Mouse (Mus musculus) fibroblast of lung, adult 2 months (primary cell): ENCODE data around the gene Thada.
A peak's percentile ranks its signal among the peaks of the same experiment; 100 is the strongest.
"Not testable (repeated sequence)": the region's sequence is repeated elsewhere in the genome, so short reads cannot be mapped to it uniquely, and the experiment has no call there.

Experiments
- DNase-seq: peaks from one replicate; pipeline ENCODE4 v3.0.0-alpha.2; 2011; ENCODE audit warnings: low read depth

The Thada gene

DNA sequence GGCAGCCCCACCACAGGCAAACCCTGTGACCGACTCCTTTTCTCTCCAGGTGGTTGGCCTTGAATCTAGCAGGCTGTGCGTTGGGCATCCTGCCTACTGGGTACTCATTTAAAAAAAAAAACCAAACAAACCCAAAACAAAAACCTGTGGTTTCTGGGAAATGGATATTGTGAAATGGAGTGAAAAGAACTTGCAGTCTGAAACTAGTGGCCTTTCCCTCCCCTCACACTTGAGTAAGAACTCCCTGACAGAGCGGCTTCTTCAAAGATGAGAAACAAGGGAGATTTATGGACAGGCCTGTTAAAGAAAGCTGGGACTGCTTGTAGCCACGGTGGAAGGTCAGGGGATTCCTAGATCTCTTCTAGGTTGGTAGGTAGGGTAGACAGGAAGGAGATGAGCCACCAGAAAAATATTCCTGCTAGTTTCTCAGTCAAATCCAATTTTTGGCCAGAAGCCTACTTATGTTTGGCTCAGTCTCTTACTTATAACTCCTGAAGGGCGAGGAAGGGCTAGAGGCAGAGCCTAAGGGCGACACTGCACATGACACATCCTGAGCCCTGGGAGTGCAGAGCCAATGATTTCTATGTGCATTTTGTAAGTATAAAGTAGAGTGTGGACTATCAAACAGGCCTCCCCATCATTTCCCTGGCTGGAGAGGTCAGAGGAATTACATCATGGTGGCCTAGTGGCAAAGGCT, 250.6 kb downstream of the Thada start:
- DNase-seq = peak; percentile 83

GRCm38 (mm10) chr17:84213464-84213863, 252.5 kb downstream of the Thada start:
- no peak for DNase-seq

DNA sequence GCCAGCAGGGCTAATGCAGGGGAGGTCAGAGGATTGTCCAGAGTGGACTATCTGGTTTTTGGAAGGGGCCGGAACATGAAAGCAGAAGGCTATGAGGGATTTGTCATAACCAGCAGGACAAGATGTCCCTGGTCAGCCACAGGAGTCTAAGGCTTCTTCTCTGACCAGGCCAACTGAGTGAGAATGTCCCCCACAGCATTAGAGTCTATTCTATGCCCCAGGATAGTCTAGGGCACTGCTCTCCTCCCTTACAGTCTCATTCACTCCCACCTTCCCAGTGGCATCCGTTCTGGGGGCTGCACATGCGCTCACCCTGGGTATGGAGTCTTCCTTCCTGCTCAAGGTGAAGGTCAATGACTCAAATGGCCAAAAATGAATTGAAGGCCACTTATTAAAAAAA, 258.4 kb downstream of the Thada start:
- DNase-seq = no peak

DNA sequence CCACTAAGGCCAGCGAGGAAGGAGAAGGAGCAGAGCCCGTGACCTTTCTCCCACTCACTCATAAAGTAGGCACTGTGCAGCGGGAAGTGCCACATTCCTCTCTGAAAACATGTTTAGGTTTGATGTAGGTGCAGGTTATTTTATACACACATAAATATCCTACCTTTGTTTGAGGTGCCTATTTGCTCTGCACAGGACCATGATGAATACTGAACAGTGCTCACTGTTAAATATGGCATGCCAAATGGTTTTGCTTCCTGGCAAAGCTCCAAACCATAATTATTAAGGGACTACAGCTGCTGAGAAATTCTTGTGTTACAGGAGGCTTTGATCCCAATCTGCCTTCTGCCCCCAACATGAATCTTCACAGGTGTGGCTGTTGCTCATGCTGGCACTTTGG, 259.8 kb downstream of the Thada start:
- DNase-seq = no peak

DNA sequence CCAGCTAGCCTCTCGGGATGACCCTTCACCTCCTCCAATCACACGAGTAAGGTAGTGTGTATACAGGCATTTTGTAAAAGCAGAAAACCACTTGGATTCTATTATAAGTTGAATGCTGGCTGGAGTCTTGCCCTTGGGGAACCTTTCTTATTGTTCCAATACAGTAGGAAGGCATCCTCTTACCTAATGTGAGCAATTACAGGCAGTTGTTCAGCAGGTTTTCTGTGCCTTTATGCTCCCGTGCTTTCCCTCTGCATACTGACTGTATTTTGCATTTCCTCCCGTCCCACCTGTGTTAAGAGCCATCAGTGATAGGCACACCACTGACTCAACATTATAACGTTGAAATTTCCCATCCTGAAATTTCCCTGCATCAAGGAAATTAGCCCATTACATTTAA, 261.0 kb downstream of the Thada start:
- no peak for DNase-seq

- no peak for DNase-seq
These were observed 262.7 kb downstream of the Thada start for GRCm38 (mm10) chr17:84203340-84203739.

GRCm38 (mm10) chr17:84201183-84201582, 264.8 kb downstream of the Thada start:
- no peak for DNase-seq

DNA sequence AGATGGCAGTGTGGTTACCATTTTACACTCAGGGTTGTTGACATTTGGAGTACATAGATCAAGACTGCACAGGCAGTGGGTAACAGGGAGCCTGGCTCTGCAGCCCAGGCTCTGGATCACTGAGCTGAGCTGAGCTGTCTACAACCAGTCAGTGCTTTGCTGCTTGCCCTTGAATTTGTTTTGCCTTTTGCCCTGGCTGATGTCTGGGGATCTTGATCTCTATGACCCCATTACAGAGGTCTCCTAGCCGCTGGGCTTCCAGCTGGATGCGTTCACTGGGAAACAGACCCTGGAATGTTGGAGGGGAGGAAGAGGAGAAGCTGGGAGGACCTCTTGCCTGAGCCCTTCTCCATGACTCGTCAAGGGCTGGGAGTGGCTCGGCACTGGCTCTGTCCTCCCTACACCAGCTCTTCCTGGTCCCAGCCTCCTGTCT, 268.1 kb downstream of the Thada start:
- no peak for DNase-seq

- no peak for DNase-seq
These were observed 269.7 kb downstream of the Thada start for GRCm38 (mm10) chr17:84196329-84196728.

- no peak for DNase-seq
These were observed 270.2 kb downstream of the Thada start for GRCm38 (mm10) chr17:84195835-84196234.

- DNase-seq = no peak
These were observed 271.0 kb downstream of the Thada start for GRCm38 (mm10) chr17:84195003-84195395.

DNA sequence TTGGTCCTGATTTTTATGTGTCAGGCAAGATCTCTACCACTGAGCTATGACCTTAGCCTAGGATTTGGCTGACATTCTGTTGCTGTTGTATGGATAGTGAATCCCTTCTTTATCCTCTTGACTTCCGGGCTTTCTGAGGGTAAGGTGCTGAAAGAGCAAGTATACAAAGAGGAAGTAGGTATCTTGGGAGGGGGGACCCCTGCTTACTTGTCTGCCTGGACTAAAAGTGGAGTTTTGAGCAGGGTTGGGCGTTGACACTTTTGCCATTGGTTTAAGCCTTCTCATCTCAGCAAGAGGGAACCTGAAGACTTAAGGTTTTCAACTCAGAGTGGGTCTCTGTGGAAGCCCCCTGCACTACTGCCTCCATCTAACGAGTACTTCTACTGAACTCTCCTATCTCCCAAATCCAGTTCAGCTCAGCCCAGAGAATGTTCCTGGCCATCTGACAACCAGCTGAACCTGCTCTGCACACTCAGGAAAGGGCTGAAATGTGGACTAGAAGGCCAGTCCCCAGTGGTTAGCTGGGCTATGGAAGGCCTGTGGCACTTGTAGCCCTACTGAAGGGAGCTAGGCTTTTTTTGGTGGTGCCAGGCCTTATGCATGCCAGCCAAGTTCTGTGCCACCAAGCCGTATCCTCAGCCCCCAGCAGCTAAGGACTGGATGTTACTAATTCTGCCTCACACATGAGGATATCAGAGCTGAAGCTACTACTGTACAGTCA, 271.6 kb downstream of the Thada start:
- no peak for DNase-seq

- no peak for DNase-seq
These were observed 272.6 kb downstream of the Thada start for GRCm38 (mm10) chr17:84193411-84193810.

DNA sequence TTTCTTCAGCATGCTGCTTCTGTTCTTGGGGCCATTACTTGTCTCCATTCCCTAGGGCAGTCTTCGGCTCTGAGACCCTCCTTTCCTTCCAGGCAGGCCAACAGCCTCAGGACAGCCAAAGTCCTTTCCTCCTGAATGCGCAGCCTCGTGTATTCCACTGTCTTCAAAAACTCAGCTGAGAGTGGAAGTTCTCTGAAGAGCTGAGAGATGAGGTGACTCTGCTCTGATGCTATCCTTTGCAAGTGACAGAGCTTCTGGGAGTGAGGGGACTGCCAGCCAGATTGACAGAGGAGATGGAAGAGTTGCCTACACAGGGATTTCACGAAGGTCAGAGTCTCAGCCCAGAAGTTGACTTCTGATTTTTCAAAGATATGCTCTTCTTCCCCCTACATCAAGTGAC, 274.1 kb downstream of the Thada start:
- DNase-seq = no peak

GRCm38 (mm10) chr17:84190885-84191284, 275.1 kb downstream of the Thada start:
- DNase-seq = no peak

DNA sequence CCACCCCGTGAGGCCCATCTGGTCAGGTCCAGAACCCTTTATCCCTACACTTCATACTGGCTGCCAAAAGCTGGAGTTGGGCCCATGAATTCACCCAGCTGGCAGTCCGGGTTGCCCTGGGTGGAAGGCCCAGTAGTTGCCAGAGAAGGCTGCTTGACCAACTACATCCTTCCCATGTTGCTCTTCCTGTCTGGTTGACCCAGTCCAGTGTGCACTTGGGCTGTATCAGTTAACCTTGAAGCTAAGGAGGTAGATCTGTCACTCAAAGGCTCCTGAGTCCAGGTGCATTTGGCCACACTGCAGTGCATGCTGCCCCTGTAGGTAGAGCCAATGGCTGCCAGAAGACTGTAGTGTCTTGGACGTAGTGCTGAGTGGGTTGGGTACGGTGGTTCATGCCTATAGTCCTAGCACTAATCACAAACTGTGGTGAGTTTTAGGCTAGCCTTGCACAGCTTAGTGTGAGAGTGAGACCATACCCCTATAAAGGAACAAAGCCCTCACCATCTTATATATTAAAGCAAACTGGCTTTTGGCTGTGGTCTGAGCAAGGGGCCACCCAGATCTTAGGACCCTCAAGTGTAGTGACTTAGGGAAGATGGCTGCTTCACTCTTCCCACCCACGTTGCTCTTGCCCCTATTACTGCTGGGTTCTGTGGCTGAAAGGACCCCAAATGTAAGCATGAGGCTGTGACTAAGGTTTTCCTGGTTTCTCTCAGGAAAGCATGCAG, 276.7 kb downstream of the Thada start:
- no peak for DNase-seq

DNA sequence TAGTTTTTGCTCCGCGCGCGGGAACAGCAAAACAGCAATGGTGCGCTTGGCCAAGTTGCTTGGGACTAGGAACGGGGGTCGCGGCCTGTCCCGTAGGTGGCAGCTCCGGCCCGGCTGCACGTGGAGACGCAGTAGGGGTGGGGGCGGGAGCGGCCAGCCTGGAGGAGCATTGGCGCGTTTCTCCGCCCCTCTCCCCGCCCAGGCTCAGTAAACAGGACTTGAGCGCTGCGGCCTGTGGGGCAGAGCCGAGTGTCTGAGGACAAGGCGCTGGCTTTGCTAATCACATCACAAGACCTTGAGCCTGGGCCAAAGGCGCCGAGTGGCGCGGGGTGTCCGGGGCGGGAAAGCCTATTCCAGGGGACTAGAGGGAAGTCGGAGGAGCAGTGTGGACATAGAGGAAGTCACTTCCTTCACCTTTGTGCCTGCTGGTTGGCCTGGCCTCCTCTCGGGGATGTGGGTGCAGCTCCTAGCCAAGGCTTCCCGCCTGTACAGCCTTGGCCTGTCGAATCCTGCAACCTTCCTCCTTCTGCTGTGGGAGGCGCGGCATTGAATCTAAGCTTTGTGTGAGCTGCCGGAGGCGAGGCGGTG, 277.5 kb downstream of the Thada start:
- peak; percentile 89 for DNase-seq

GRCm38 (mm10) chr17:84187727-84188373, 278.2 kb downstream of the Thada start, which contains the start of gene Zfp36l2:
Zfp36l2 (minus strand) TSS chr17:84187947.
- peak; percentile 78 for DNase-seq

DNA sequence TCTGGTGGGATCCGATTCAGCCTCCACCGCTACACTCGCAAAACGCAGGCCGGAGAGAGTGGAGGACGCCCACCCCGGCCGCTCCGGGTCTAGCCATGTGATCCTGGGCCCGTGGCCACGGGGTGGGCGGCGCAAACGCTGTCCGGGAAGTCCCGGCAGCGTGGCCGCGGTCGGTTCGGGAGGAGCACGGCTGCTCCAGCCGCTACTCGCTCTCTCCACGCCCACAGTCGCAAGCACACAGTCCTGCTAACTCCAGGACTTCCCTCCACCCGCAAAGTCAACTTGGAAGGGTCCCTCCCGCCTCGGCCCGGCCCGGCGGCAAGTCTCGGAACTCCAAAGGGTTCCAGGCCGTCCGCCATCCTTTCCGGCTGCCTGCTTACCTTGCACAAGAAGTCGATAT, 278.7 kb downstream of the Thada start:
- DNase-seq = not testable (repeated sequence)

DNA sequence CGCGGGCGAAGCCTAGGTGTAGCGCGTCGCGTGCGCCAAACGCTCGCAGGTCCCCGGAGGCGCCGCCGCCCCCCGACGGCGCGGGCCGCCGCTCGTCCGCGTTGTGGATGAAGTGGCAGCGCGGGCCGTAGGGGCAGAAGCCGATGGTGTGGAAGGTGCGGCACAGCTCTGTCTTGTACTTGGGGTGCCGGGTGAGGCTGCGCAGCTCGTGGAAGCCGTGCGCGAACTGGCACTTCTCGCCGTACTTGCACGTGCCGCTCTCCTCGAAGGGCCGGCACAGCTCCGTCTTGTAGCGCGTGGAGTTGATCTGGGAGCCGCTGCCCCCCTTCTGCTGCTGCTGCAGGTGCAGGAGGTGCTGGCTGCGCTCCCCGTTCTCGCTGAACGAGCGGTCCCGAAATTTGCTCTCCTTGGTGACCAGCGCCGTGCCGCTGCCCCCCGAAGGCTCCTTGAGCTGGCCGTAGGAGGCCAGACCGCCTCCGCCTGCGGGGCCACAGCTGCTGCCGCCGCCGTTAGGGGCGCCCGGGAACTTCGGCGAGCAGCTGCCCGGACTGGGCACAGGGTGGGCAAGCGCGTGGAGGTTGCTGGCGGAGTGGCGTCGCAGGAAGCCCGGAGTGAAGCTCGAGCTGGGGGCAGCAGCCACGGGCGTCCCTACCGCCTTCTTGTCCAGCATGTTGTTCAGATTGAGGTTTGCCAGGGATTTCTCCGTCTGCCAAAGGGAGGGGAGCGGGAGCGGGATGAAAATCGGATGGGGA, 279.4 kb downstream of the Thada start:
- DNase-seq = peak; percentile 40
